Mouse (Mus musculus): Measurements from ENCODE around the gene Trpm1.

The Trpm1 gene

DNA sequence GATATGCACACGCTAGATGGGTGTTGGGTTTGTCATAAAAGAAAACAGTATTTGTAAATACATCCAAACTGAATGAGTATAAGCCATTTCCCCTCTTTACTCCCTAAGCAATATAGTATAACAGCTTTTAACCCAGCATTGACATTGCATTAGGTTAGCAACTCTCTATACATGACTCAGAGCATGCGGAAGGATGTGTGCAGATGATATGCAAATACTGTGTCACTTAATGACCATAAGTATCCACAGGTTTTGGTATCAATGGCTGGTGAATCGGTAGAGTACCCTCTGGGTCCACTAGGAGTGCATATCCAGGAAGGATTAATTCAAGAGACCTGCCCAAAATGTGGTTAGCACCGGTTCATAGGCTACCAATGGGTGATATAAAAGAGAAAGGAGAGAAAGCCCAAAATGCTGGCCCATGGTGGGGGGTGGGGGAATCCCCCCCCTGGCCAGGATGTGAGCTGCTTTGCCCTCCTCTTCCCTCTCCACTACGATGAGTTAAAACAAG is 80.7 kb downstream of the Trpm1 start:
- DNase-seq (ENCODE audit: low read depth), result no peak

DNA sequence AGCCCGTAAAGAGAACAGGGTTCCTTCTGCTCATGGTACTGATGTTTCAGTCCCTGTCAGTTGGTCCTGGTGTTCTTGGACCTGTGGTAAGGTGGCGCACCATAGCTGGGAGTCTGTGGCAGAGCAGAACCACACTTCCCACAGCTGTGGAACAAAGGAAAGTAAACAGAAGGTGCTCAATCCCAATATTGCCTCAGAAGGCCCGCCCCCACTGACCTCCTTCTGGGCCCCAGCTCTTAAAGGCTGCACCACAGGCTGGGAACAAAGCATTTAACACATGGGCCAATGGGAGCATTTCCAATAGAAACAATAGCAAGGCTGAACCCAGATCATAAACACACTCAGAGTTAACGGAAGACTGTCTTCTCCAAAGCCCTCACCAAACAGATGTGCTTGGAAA is 82.9 kb downstream of the Trpm1 start:
- no peak for DNase-seq (ENCODE audit: low read depth)

- DNase-seq (ENCODE audit: low read depth), result no peak
Observed at GRCm38 (mm10) chr7:64237747-64238146, 84.1 kb downstream of the Trpm1 start.

- no peak for DNase-seq (ENCODE audit: low read depth)
Observed at GRCm38 (mm10) chr7:64238410-64239086, 84.9 kb downstream of the Trpm1 start.

DNA sequence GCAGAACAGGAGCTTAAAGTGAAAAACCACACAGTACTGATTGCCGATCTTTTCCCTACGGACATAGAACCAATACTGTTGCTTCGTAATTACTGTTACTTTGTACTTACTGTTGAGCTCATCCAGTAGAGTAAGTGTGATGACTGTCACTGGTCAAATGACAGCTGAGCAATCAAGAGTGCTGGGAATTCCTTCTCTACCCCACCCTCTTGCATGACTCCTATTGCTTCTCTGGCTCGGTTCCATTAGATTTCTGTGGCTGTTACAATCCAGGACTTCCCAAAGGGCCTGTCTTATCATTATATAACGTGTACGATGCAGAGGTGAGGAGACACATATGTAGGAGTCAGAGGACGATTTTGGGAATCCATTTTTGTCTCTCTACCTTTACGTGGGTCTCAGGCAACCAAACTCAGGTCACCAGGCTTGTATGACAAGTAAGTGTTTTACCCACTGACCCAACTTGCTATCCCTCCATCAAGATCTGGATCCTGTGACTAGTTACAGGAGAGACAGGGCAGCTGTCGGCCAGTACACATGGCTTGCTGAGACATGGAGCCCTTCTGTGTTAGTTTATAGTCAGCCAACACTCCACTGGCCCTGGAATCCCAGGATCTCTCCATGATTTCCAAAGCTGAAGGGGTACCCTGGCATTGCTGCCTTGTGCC is 85.6 kb downstream of the Trpm1 start:
- peak; percentile 34 for DNase-seq (ENCODE audit: low read depth)

DNA sequence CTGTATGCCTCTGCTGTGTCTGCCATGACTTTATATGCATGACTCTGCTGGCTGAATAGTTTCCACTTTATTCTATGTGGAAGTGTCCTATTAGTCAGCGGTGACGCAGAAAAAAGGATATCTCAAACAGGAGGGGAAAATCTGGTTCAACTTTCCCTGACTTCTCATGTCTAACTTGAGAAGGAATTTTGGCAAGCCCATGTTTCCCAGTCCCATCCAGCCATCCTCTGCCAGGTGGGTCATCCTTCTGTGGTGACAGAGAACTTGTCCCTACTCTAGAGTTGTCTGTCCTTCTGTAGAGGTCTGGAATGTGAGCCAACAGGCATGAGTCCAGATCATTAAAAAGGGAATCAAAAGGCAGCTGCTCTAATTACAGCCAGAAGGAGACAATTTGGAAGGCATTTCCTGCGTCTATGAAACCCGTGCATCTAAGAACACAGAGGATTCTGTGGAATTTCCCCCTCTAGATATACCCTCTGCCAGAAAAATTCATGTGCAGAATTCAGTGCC is 86.2 kb downstream of the Trpm1 start:
- DNase-seq (ENCODE audit: low read depth), result peak; percentile 66

DNA sequence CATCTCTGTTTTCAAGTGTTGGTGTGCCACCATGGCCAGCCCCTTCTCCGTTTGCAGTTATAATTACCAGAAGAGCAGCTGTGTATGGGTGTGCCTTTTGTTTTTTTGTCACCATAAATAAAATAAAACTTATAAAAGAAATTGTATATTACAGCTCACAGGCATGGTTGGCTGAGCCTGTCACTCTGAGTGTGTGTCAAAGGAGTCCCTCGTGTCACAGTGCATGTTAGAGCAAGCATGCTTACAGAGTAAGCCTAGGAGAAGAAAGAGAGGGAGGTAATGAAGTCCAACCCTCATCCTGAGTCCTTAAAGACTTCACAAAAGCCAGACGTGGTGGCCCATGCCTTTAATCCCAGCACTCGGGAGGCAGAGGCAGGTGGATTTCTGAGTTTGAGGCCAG is 88.8 kb downstream of the Trpm1 start:
- DNase-seq (ENCODE audit: low read depth), result no peak

- no peak for DNase-seq (ENCODE audit: low read depth)
Observed at GRCm38 (mm10) chr7:64244371-64244770, 90.7 kb downstream of the Trpm1 start.

GRCm38 (mm10) chr7:64246713-64247112 is 93.1 kb downstream of the Trpm1 start:
- no peak for DNase-seq (ENCODE audit: low read depth)

DNA sequence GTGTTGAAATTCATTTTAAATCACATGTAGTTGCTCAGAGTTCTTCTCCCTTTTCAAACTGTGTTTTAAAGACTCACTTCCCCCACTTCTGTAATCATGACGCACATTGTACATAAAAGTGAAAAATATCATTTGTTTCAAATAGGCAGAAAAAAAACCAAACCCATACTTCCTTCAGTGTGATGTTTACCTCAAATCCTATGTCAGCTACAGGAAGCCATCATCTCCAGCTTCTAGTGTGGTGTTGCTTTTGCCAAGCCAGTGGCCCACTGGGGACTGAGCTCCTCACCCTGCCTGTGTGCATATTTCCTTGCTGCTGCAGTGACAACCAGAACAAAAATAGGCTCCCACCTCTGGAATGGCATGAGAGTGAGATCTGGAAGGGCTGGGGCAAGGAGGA is 94.7 kb downstream of the Trpm1 start:
- no peak for DNase-seq (ENCODE audit: low read depth)

- DNase-seq (ENCODE audit: low read depth), result peak; percentile 60
Observed at GRCm38 (mm10) chr7:64249715-64250114, 96.1 kb downstream of the Trpm1 start.

- DNase-seq (ENCODE audit: low read depth), result no peak
Observed at GRCm38 (mm10) chr7:64250417-64250816, 96.8 kb downstream of the Trpm1 start.

GRCm38 (mm10) chr7:64253736-64254135 is 100.1 kb downstream of the Trpm1 start:
- DNase-seq (ENCODE audit: low read depth), result no peak

- no peak for DNase-seq (ENCODE audit: low read depth)
Observed at GRCm38 (mm10) chr7:64265502-64266279, 112.1 kb downstream of the Trpm1 start.

GRCm38 (mm10) chr7:64266587-64266986 is 113.0 kb downstream of the Trpm1 start:
- no peak for DNase-seq (ENCODE audit: low read depth)

- no peak for DNase-seq (ENCODE audit: low read depth)
Observed at GRCm38 (mm10) chr7:64271926-64272325, 118.3 kb downstream of the Trpm1 start.

GRCm38 (mm10) chr7:64275518-64275917 is 121.9 kb downstream of the Trpm1 start:
- no peak for DNase-seq (ENCODE audit: low read depth)

- peak; percentile 86 for DNase-seq (ENCODE audit: low read depth)
Observed at GRCm38 (mm10) chr7:64276921-64277320, 123.3 kb downstream of the Trpm1 start.

- no peak for DNase-seq (ENCODE audit: low read depth)
Observed at GRCm38 (mm10) chr7:64278526-64278925, 124.9 kb downstream of the Trpm1 start.

DNA sequence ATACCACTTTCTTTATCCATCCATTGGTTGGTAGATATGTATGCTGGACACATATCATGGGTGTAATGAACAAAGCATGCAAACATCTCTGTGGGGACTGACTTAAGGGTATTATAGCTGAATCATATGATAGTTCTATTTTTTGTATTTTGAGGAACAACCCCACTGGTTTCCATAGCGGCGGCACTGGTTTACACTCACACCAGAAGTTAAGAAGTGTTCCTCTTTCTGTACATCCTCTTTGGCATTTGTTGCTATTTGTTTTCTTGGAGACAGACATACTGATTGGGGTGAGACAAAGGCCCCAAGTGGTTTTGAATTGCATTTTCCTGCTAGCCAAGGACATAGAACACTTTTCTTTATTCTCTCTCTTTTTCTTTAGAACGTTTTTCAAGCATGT is 125.9 kb downstream of the Trpm1 start:
- no peak for DNase-seq (ENCODE audit: low read depth)

DNA sequence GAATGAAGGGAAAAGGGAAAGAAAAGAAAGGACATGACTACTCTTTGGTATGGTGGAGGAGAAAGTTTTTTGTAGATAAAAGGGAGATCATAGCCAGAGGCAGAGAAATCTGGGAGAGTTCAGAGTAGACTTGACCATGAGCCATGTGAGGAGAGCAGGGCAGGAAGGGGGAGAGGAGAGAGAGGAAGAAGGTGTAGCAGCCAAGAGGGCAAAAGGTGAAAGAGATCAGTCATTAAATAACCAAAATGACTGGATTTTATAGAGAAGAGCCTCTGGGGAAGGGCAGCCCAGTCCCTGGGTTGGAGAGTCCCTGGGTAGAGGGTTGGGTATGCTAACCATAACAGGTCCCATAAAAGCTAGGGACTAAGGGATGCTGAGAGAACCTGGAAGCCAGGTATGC is 132.9 kb downstream of the Trpm1 start:
- DNase-seq (ENCODE audit: low read depth), result no peak

- DNase-seq (ENCODE audit: low read depth), result peak; percentile 99
Observed at GRCm38 (mm10) chr7:64287414-64288091, 133.9 kb downstream of the Trpm1 start, which contains the start of gene Mtmr10. Gene Mtmr10 (plus strand): TSS chr7:64287653.
